Mouse (Mus musculus) midbrain, embryonic 14.5 days (tissue): Measurements from ENCODE around the gene Fgfr1op. TPM values are rescaled to one million over a fixed set of nuclear protein-coding genes. Genes with fewer than 3 reads are reported as not detected.
A peak's percentile ranks its signal among the peaks of the same experiment; 100 is the strongest.
"Not testable (repeated sequence)": the region's sequence is repeated elsewhere in the genome, so short reads cannot be mapped to it uniquely, and the experiment has no call there.

Experiments used
- ATAC-seq: fragments of 200-750 bp; cut with Nextera tagmentation; 2 replicates; pipeline ENCODE4 v1.8.0; 2017; ENCODE audit warnings: moderate number of reproducible peaks, moderate library complexity; ENCODE audit not compliant: low FRiP score, low TSS enrichment
- DNase-seq: peaks from one replicate; pipeline ENCODE4 v3.0.0-alpha.2; 2015
- H3K27ac ChIP-seq: fragments of 300-500 bp; sonication (generic); replicated peaks from 2 replicates; pipeline ENCODE4 v1.5.1; 2014; ENCODE audit warnings: mild to moderate bottlenecking, low read depth, low read length, moderate library complexity
- H3K27me3 ChIP-seq: fragments of 300-500 bp; sonication (generic); 2 replicates; pipeline ENCODE4 v1.6.1; 2014; ENCODE audit warnings: low read length, control low read depth, mixed read lengths; ENCODE audit not compliant: control insufficient read depth, insufficient read depth
- H3K36me3 ChIP-seq: fragments of 300-500 bp; sonication (generic); 2 replicates; pipeline ENCODE4 v1.6.1; 2014; ENCODE audit warnings: low read length, control low read depth; ENCODE audit not compliant: control insufficient read depth, insufficient read depth
- H3K4me1 ChIP-seq: fragments of 300-500 bp; sonication (generic); 2 replicates; pipeline ENCODE4 v1.6.1; 2014; ENCODE audit warnings: mild to moderate bottlenecking, antibody characterized with exemption, low read length, control low read depth; ENCODE audit not compliant: control insufficient read depth, insufficient read depth
- H3K4me2 ChIP-seq: fragments of 300-500 bp; sonication (generic); 2 replicates; pipeline ENCODE4 v1.6.1; 2014; ENCODE audit warnings: mild to moderate bottlenecking, low read length, moderate library complexity
- H3K4me3 ChIP-seq: fragments of 300-500 bp; sonication (generic); replicated peaks from 2 replicates; pipeline ENCODE4 v1.5.1; 2014; ENCODE audit warnings: low read depth, low read length
- H3K9ac ChIP-seq: fragments of 300-500 bp; sonication (generic); replicated peaks from 2 replicates; pipeline ENCODE4 v1.6.1; 2014; ENCODE audit warnings: mild to moderate bottlenecking, low read length, moderate library complexity
- H3K9me3 ChIP-seq: fragments of 300-500 bp; sonication (generic); 2 replicates; pipeline ENCODE4 v1.6.1; 2016; ENCODE audit warnings: low read length, control low read depth, mixed read lengths; ENCODE audit not compliant: control insufficient read depth
- WGBS: fragments of 180-500 bp; shearing (Covaris S2); extraction: QIAGEN DNeasy Blood & Tissue Kit; methylation state at CpG from one replicate; pipeline ENCODE4 v1.1.7; 2014; 5-methylcytosine and 5-hydroxymethylcytosine counted together
- polyA plus RNA-seq: library from polyadenylated mRNA; unstranded; fragments of >200 nt; fragmentation: Nextera tagmentation; extraction: Ambion mirVana; gene quantifications from 2 replicates; pipeline ENCODE4 v1.2.1, GENCODE M21; 2014

The Fgfr1op gene
- 26.2 and 31.7 TPM in 2 replicates for polyA plus RNA-seq

DNA sequence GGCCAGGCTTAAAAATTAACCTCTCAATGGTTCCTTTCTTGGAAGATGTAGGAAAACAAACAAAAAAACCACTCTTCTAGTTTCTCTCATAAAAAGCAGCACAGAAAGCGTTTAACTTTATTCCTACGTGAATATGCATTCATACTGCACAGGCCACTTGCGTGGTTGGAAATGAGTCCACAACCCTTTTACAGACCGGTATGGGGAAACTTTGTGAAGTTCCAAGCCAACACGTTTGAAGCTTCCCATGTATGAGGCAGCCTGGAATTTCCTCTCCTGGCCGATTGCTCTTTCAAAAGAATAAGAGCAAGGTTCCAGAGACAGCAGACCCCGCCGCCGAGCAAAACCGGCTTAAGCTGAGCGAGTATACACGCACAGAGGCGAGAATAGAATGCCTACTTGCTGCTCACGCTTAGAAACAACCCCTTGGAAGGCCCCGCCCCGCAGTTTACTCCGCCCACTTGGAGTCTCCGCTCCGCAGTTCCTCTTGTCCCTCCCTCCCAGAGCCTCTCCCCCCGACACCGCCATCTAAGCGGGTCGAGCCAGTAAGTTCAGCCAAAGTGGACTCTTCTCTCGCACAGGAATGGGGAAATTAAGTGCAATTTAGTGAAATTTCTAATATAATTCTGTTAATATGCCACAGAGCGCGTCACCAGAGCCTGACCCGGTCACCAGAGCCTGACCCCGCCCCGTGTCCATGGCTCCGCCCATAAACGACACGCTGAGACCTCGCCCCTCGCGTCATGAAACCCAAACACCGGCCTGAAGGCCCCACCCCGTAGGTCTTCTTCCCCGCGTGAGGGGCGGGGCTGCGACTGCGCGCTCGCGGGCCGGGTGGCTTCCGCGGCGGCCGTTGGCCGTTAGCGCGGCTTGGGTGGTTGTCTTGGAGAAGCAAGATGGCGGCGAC lies at the start of gene Fgfr1op:
Gene Fgfr1op, plus strand, starts transcription at position 801 of the 907 bp plus-strand sequence.
- peak; percentile 98 for ATAC-seq

DNA sequence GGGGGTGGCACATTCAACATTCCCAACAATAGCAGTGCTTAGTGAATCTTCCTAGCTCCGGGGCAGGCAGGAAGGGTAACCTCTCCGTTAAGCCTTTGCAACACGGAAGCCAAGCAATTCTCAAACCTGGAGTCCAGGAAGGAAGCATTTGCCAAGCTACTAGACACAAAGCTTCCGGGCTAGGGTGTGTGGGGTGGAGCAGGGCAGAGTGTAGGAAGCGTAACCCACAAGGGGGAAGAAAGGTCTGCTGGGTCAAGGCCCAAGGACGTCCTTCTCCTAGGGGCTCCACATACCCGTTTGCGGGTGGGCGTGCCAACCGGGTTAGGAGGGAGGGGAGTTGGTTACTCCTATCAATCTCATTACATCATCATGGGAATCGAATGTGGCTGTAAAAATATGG lies 48.9 kb upstream of the Fgfr1op start:
- H3K36me3 ChIP-seq, H3K4me1 ChIP-seq, H3K4me3 ChIP-seq, H3K27ac ChIP-seq, H3K9me3 ChIP-seq, H3K4me2 ChIP-seq, DNase-seq, H3K9ac ChIP-seq, ATAC-seq, H3K27me3 ChIP-seq: not testable (repeated sequence)
- WGBS = 80% methylated on average over 6 of the region's 11 CpGs

More for the DNA sequence above, at the start of gene Fgfr1op:
- peak within 1 kb of the TSS; percentile 45 for H3K4me3 ChIP-seq
- peak; percentile 5 for DNase-seq
- peak within 1 kb of the TSS; percentile 49 for H3K4me2 ChIP-seq
- not testable (repeated sequence) for H3K4me1 ChIP-seq, H3K27ac ChIP-seq, H3K27me3 ChIP-seq, H3K9me3 ChIP-seq, H3K36me3 ChIP-seq, H3K9ac ChIP-seq
- 3% methylated on average over 13 of the region's 55 CpGs for WGBS

DNA sequence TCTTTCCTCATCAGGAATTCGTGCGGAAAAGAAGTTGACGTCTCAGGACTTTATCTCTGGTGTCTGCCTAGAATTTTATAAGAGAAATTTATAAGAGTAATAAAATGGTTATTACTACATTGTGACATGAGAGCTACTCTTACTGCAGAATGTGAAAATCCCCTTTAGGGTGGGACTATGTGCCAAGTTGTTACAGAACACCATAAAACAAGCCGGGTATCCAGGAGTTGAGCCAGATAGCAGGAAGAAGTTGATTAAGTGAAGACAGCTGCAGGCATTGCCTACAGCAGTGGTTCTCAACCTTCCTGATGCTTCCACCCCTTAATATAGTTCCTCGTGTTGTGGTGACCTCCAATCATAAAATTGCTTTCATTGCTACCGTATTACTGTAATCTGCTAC lies 48.4 kb upstream of the Fgfr1op start:
- not testable (repeated sequence) for H3K4me3 ChIP-seq, ATAC-seq, DNase-seq, H3K9me3 ChIP-seq, H3K27me3 ChIP-seq, H3K9ac ChIP-seq, H3K4me2 ChIP-seq, H3K4me1 ChIP-seq, H3K27ac ChIP-seq, H3K36me3 ChIP-seq
- WGBS = no CpG with 5 or more reads among the region's 6 CpGs

DNA sequence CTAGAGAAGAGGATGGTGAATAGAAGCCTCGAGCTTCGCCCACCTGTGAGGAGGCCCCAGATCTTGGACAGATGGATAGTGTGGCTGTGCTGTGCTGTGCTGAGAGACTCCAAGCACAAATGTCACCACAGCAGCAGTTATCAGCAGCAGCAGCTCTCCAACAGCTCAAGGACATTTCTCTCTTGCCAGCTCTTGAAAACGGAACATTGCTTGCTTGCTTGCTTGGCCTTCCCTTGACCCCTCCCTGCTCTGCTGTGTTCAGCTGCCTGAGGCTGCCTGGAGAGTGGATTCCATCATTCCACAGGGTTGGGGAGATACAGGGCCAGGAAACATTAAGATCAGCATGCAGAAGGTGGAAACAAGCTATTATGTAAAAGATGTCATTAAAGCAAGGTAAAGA lies 42.3 kb upstream of the Fgfr1op start:
- H3K27me3 ChIP-seq, DNase-seq, ATAC-seq, H3K9ac ChIP-seq, H3K4me1 ChIP-seq, H3K36me3 ChIP-seq, H3K27ac ChIP-seq, H3K4me2 ChIP-seq, H3K9me3 ChIP-seq, H3K4me3 ChIP-seq: not testable (repeated sequence)
- WGBS = no CpG with 5 or more reads among the region's 3 CpGs

DNA sequence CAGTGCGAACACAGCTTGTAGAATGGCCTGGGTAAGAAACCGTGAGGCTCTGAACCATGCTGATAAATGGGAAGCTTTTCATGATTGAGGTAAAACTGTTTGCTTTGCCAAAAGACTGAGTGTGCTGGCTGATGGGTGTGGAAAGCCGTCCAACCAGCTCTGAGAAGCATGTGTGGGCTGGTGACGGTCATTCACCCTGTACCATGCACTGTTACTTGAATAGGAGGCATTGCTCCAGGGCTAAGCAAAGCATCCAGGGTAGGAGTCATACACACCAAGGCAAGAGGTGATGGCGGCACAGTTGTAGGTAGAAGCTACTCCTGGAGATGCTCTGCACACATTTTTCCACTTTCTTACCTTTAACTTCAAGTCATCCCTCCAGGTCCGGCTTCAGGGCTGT lies 40.7 kb upstream of the Fgfr1op start:
- H3K9ac ChIP-seq, H3K4me2 ChIP-seq, ATAC-seq, H3K27ac ChIP-seq, H3K27me3 ChIP-seq, H3K4me1 ChIP-seq, DNase-seq, H3K4me3 ChIP-seq, H3K9me3 ChIP-seq, H3K36me3 ChIP-seq: not testable (repeated sequence)
- WGBS = 92% methylated on average over 2 of the region's 6 CpGs

DNA sequence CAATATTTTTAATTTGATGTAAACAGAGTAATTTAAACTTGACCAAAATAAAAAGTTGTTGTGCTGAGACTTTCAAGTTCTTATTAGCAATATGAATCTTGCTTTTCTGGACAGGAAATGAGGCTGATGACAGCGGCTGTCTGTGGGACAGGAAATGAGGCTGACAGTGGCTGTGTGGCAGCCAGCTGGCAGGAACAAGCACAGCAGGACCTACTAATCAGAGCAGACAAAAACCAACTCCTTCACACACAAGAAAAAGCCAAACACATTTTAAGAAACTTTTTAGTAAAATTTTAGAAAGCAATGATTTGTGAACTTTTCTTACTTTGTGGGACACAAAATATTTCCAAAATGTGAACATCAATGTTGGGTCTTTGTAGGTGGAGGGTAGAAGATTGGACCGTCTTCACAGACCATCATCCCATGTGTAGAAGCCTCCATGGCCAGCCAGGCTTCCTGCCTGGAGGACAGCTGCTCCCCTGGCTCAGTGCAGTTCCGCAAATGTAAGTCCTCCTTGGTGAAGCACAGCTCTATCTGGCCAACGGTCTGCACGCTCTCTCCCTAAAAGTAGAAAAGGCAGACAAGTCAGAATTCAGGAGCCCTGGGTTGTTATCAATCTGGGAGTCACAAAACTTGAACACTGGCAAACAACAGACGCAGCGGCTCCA lies 36.8 kb upstream of the Fgfr1op start:
- H3K9ac ChIP-seq, H3K4me3 ChIP-seq, DNase-seq, H3K27ac ChIP-seq, H3K36me3 ChIP-seq, H3K4me1 ChIP-seq, H3K27me3 ChIP-seq, H3K4me2 ChIP-seq, H3K9me3 ChIP-seq, ATAC-seq: not testable (repeated sequence)
- 88% methylated on average over 1 of the region's 7 CpGs for WGBS

DNA sequence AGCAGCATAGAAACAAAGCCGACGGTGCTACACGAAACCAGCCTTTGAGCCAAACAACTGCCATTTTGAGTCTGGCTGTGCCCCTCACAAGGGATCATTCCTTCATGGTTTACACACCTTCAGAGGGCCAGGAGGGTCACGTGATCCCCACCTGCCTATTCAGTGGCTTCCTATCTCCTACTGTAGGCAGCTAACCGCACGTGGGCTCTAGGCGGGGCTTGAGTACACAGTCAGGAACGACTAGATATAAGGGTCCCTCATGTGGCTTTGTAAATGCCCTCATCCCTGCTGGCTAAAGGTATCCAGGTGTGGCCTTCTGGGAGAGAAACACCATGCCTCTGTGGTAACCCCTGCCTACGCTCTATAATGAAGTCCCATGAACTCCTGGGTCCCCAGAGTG lies 35.7 kb upstream of the Fgfr1op start:
- H3K27me3 ChIP-seq, ATAC-seq, H3K36me3 ChIP-seq, H3K4me3 ChIP-seq, H3K9me3 ChIP-seq, H3K4me1 ChIP-seq, DNase-seq, H3K27ac ChIP-seq, H3K9ac ChIP-seq, H3K4me2 ChIP-seq: not testable (repeated sequence)
- WGBS = 83% methylated on average over 9 of the region's 9 CpGs

DNA sequence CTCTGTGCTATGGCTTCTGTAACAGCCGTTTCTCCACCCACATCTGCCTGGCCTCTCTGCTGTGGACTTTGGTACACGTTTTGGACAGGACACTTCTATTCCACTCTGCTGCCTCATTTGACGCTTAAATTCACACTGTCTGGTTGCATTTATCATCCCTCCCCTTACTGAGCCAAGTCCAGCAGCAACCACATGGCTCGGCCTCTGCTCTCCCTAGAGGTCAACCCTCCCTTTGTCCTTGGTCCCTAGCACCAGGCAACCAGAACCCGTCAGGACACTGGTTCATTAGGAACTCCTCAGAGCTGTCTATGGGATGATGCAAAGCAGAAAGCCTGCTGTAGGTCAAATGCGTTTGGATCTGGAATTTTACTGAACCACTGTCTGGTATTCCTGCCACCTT lies 34.5 kb upstream of the Fgfr1op start:
- no CpG with 5 or more reads among the region's 6 CpGs for WGBS
- H3K9me3 ChIP-seq, H3K4me1 ChIP-seq, H3K4me2 ChIP-seq, H3K27me3 ChIP-seq, ATAC-seq, H3K4me3 ChIP-seq, H3K9ac ChIP-seq, H3K36me3 ChIP-seq, DNase-seq, H3K27ac ChIP-seq: not testable (repeated sequence)

DNA sequence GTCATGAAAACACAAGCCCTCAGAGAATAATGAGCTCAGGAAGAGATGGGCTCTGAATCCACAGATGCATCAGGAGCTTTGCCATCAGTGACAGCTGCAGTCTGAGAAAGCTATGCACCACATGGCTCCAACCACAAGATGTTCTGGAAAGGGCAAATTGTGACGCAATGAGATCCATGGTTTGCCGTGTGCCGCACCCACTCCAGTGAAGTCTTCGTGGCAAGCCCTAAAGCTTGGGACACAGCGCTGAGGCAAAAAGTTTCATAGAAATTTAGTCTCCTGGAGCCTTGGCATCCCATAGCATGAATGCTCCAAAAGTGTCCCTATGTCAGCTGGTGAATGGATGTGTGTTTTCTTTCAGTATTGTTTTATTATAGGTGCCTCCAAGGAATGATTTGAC lies 27.2 kb upstream of the Fgfr1op start:
- not testable (repeated sequence) for H3K9ac ChIP-seq, H3K4me1 ChIP-seq, H3K36me3 ChIP-seq, H3K9me3 ChIP-seq, H3K4me2 ChIP-seq, DNase-seq, ATAC-seq, H3K27me3 ChIP-seq, H3K27ac ChIP-seq, H3K4me3 ChIP-seq
- WGBS = 96% methylated on average over 5 of the region's 5 CpGs
